Mouse (Mus musculus): Measurements from ENCODE around the gene Slc37a2. TPM values are rescaled to one million over a fixed set of nuclear protein-coding genes. Genes with fewer than 3 reads are reported as not detected.

Gene Slc37a2
- total RNA-seq, 4 experiments from 2014 or later = 1.1 to 8.8 (median 5.2) TPM

DNA sequence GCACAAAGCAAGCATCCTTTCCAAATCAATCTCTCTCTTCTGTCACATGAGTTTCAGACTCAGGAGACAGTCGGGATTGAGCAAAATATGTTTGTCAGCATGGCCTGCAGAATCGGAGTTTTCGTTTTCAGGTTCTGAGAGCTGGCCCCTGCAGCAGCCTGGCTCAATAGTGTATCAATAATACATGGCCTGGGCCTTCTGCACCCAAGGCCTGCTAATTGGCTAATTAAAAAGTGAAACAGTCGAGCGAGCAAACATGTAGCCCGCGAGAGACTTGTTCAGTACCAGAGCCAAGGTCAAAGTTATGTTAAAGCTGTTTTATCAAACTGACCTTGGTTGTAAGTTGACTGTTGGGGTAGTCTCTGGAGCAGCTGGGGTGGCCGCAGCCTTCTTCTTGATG lies 34.8 kb downstream of the Slc37a2 start:
- DNase-seq (ENCODE audit: low spot score in 2 of 2) = no peak

DNA sequence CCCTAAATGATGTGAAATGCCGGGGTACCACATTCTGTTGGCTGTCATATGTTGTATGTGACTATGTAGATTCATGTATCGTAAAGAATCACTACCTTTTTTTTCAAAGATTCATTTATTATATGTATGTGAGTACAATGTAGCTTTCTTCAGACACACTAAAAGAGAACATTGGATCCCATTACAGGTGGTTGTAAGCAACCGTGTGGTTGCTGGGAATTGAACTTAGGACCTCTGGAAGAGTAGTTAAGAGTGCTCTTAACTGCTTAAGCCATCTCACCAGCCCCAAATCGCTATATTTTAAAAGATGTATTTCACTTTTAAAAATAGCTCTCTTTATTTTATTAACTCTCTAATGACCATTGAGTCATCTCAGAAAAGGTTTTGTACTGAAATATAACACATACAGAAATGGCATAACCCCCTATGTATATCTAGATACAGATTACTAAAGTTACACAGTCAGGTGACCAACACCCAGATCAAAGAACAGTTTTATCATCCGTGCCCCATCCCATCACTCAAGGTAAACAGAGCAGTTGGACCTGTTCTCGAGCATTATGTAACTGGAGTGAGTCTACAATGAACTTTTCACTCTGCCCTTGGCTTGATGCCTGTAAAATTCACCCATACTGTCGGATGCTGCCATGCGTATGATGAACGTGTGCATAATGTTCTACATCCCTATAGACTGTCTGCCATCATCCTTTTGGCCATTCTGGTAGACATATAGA lies 41.0 kb downstream of the Slc37a2 start:
- DNase-seq (ENCODE audit: low spot score in 2 of 2) = no peak

DNA sequence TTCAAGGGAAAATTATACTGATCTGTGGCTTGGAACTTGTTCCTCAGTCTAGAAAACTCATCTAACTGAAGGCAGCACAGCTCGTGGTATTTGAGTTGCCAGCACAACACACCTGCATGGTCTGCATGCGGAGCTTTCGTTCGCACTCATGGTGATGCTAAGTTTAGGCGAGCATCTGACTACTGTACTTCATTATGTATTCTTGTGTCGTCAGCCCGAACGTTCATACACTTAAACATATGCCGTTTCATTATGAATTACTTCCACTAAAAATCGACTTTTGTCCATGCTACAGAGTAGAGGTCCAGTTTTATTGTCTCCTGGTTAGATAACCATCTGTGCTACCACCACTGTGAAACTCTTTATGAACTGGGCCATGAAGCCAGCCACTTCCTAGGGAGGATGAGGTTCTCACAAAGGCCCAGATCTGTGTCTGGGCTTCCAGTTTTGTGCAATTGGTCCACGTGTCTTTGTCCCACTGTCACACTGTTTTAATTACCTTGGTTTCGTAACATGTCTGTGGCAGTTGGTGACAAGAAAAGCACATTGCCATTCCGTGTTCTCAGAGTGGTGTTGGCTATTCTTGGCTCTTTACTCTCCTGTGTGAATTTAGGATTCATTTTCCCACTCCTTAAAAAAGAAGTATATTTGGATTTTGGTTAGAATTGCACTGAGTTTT lies 42.3 kb downstream of the Slc37a2 start:
- no peak for DNase-seq (ENCODE audit: low spot score in 2 of 2)

DNA sequence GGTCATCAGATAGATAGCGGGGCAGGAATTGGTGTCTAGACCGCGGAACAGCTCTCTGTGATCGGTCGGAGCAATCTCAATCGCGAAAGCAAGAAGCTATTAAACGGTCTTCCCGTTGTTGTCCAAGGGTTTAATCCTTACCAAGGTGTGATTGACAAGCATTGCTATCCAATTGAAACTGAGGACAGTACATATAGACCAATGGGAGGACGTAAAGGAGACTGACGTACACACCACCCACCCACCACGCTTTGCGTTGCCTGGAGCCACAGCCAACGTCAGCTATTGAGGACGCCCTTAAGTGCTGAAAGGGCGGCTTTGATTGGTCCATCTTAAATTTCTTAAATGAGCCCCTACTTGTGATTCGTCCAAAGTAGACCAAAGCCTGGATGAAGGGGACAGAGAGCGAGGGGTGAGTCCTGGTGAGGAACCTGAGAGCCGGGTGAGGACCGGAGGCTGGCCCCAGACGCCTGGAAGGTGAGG lies 47.6 kb downstream of the Slc37a2 start, which contains the start of gene Tmem218:
Gene Tmem218, plus strand, starts transcription at position 295 of the 483 bp plus-strand sequence.
- DNase-seq (ENCODE audit: low spot score in 2 of 2) = peak; percentile 96

DNA sequence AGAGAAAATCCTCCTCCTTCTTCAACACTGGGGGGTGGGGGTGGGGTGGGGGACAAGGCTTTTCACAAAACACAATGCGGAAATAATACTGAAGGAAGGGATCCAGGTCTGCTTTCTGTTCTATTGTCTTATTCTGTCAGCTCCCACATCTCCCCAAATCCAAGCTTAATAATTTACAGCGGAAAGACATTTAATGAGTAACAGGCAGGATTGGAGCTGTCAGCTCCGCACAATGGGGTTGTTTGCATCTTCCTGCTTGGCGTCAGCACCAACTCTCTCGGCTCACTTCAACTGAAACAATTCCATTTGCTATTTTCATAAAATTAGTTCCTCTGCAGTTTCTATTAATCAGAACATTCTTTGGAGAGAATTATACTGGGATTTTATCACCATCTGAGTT lies 51.7 kb downstream of the Slc37a2 start:
- no peak for DNase-seq (ENCODE audit: low spot score in 2 of 2)

DNA sequence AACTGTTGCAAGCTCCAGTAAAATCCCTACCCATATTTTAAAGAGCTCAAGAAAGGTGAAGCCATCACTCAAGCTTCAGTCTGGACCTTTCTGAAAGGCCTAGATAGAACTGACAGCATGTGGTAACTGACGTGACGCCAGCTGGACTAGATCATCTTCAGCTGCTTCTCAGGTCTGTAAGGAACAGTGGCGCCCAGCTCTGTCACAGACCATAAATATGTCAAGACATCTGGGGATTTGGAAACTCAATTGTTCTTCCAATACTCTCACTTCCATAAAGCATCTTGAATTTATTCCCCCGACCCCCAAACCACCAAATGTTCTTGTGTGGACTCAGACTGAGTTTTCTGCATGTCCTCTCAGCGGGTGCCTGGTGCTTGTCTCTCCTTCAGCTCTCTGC lies 55.1 kb downstream of the Slc37a2 start:
- no peak for DNase-seq (ENCODE audit: low spot score in 2 of 2)

DNA sequence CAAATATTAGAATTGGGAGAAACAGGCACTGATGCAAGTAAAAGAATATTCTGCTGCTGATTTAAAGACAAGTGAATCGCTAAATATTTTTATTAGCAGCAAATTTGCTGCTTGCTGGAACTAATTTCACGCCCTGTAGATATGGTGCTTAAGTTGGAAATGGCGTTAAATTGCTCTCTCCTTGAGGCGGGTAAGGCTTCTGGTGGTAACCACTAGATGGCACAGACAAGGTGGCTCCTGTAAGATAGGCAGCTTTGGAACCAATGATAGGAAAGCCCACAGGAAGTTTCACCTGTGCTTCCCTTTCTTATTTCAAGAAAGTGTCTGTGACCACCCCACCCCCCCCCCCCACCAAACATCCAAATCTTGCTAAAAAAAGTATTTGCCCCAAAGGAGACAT lies 58.5 kb downstream of the Slc37a2 start:
- no peak for DNase-seq (ENCODE audit: low spot score in 2 of 2)

DNA sequence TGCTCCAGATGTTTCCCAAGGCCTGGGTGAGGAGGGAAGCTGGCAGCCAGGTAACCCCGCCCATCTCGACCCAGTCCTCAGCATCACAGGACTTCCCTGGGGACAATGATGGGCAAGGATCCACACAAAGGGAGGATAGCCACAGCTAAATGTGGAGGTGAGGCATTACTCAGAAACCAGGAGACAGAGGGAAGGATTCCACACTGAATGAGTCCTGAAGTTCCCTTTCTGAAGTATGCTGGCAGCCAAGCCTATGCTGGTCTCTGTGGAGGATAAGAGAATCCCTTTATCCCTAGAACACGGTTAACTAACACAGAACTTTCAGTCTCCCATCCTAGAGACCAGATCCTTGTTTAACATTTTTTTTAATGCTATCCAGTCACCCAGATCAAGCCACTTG lies 67.5 kb downstream of the Slc37a2 start:
- no peak for DNase-seq (ENCODE audit: low spot score in 2 of 2)

DNA sequence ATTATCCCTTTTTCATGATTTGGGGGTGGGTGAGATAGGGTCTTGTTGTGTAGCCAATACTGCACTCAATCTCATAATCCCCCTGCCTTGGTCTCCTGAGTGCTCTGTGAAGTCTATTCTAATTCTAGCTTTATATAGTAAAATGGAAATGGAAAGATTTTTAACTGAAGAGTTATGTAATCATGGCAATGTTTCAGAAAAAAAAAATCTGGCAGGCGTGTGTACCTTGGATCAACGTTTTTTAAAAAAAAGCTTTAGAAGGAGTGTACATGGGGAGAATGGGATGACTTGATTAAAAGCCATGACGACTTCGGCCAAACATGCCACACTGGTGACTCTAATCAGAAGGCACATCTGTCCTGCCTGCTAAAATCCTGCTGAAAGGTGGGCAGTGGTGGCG lies 68.1 kb downstream of the Slc37a2 start:
- DNase-seq (ENCODE audit: low spot score in 2 of 2) = no peak

DNA sequence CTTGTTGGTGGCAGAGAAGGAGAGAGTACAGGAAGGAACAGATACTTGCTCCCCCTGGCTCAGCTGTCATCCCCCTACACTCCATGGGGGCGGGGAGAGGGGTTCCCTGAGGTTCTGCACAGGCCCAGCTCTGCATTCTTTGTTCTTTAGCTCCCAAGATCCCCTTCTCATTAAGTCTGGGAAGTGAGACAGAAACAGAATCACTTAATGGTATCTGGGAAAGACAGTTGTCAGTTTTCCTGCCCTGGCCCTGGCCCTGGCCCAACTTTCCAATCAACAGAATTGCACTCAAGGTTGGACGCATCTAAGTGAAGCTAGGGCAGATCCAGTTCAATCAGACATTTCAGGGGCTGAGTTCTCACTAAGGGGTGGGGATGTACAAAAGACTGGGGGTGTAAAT lies 72.4 kb downstream of the Slc37a2 start:
- DNase-seq (ENCODE audit: low spot score in 2 of 2) = no peak

DNA sequence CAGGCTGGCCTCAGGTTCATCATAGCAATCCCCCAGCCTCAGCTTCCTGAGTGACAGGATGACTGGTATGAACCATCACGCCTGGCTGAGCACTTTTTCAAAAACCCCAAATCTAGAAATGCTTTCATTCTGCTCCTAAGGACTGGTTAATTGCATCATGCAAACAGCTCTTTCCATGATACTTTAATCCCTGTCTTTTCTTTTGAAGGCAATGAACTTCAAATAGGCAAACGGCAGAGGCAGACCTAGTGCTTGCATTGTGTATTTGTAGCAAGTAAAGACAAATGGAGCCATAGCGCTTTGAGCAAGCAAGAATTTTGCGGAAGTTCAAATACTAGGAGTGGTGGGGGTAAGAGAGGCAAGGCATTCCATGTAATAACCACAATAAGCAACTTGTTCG lies 73.9 kb downstream of the Slc37a2 start:
- DNase-seq (ENCODE audit: low spot score in 2 of 2) = no peak

DNA sequence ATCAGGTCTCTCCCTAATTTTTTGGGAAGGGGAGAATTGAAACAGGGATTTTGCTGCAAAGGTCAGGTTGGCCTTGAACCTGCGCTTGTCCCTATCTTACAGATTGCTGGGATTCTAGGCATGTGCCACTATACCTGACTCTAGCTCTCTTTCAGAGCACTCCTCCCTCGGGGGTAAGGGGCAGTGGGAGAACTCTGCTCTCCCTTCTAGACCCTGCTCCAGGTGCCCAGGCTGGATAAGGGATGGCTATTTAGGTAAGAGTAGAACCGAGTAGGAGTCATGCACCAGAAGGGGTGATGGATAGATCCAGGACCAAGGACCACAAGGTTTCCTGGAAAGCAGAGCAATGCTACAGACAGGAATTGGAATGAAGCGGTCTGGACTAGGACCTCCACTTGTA lies 75.9 kb downstream of the Slc37a2 start:
- DNase-seq (ENCODE audit: low spot score in 2 of 2) = no peak

DNA sequence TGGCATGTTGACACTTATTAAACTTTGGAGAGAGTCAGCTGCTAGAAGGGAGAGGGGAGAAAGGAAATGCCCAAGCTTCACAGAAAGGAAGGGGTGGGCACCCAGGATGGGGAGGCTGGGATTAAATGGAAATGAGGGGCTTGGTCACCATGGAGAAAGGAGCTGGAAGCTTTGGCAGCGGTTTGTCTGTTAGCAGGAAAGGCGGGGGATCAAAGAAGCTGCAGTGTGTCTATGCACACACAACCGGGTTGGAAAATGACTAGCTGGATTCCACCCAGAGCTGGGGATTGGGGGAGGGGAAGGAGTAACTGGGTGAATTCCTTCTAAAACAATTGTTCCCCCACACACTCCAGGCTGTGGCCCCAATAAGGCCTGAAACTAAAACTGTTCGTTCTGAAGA lies 76.6 kb downstream of the Slc37a2 start:
- peak; percentile 34 to 36 for DNase-seq (ENCODE audit: low spot score in 2 of 2)

Other genes starting within 250 kb of the Slc37a2 start
- 10 to 100 TPM; 38.5 to 59.5 (median 43.0) TPM for gene Pknox2, start 108.3 kb downstream of the Slc37a2 start, total RNA-seq (2022)
- 1 to 10 TPM; 6.8 to 8.8 (median 7.4) TPM for gene Tmem218, start 47.5 kb downstream of the Slc37a2 start, total RNA-seq (2022)
- 1 to 10 TPM; 2.3 to 3.4 (median 2.4) TPM for gene Ccdc15, start 92.7 kb upstream of the Slc37a2 start, total RNA-seq (2022)
- 10 to 100 TPM; 56.5 to 69.3 (median 64.2) TPM for gene Hepacam, start 111.6 kb upstream of the Slc37a2 start, total RNA-seq (2022)
- 1 to 10 TPM; 5.4 to 9.2 (median 6.5) TPM for gene Robo4, start 146.2 kb upstream of the Slc37a2 start, total RNA-seq (2022)
- 10 to 100 TPM; 10.3 to 16.0 (median 13.1) TPM for gene Robo3, start 177.5 kb upstream of the Slc37a2 start, total RNA-seq (2022)
- gene Msantd2, start 233.6 kb upstream of the Slc37a2 start, total RNA-seq (2022) = 10 to 100 TPM; 20.2 to 25.7 (median 23.6) TPM